Mouse (Mus musculus) cortical plate, adult 2 months (tissue): Measurements from ENCODE around the gene Tpte. TPM values are rescaled to one million over a fixed set of nuclear protein-coding genes. Genes with fewer than 3 reads are reported as not detected.
"Not testable (repeated sequence)": the region's sequence is repeated elsewhere in the genome, so short reads cannot be mapped to it uniquely, and the experiment has no call there.

Source experiments
- H3K27ac ChIP-seq: fragments of 200-500 bp; 2 replicates; pipeline ENCODE4 v1.5.1; 2012; ENCODE audit warnings: low read length, control low read depth, inconsistent platforms; ENCODE audit not compliant: insufficient read depth
- H3K4me1 ChIP-seq: fragments of 200-500 bp; 2 replicates; pipeline ENCODE4 v1.6.1; 2011; ENCODE audit warnings: low read length; ENCODE audit not compliant: control insufficient read depth, insufficient read depth
- H3K4me3 ChIP-seq: fragments of 200-500 bp; 2 replicates; pipeline ENCODE4 v1.5.1; 2011; ENCODE audit warnings: mild to moderate bottlenecking, low read length, control low read depth; ENCODE audit not compliant: insufficient read depth
- CTCF ChIP-seq: fragments of 200-500 bp; IDR thresholded peaks from 2 replicates; pipeline ENCODE4 v1.5.1; 2011; ENCODE audit warnings: mild to moderate bottlenecking, control low read depth, low read length; ENCODE audit not compliant: insufficient read depth; ENCODE audit errors: extremely low read depth
- POLR2A ChIP-seq: fragments of 200-500 bp; IDR thresholded peaks from 2 replicates; pipeline ENCODE4 v1.6.1; 2011; ENCODE audit warnings: mild to moderate bottlenecking, low read length, control low read depth; ENCODE audit not compliant: insufficient read depth; ENCODE audit errors: extremely low read depth
- polyA plus RNA-seq: library from polyadenylated mRNA; depleted of rRNA; stranded (reverse); fragments of >200 nt; gene quantifications from 2 replicates; pipeline ENCODE4 v1.2.3, GENCODE M21; 2012

Tpte gene
- polyA plus RNA-seq, 1 experiment: not detected

GRCm38 (mm10) chr8:22264787-22265186, 18.5 kb upstream of the Tpte start:
- no peak for TF ChIP-seq CTCF
- no peak for TF ChIP-seq POLR2A
- Histone ChIP-seq H3K4me1 (no peaks in the 10 kb centered on the region; the same call in 1 of the 2 replicates), H3K27ac (no peak overlapping the region), H3K4me3 (no peak overlapping the region)

- Histone ChIP-seq H3K4me1 (no peaks in the 10 kb centered on the region; the same call in 1 of the 2 replicates), H3K4me3 (no peak overlapping the region), H3K27ac (no peak overlapping the region)
- TF ChIP-seq CTCF (no peak), POLR2A (no peak)
These were observed 18.0 kb upstream of the Tpte start for GRCm38 (mm10) chr8:22265194-22265593.

GRCm38 (mm10) chr8:22266809-22267208, 16.4 kb upstream of the Tpte start:
- no peak overlapping the region for H3K27ac ChIP-seq
- no peak overlapping the region for H3K4me3 ChIP-seq
- no peaks in the 10 kb centered on the region; the same call in 1 of the 2 replicates for H3K4me1 ChIP-seq
- TF ChIP-seq CTCF (no peak), POLR2A (no peak)

- TF ChIP-seq CTCF (no peak), POLR2A (no peak)
- Histone ChIP-seq H3K27ac (no peak overlapping the region), H3K4me3 (no peak overlapping the region), H3K4me1 (no peaks in the 10 kb centered on the region)
These were observed 10.1 kb upstream of the Tpte start for GRCm38 (mm10) chr8:22273142-22273541.

GRCm38 (mm10) chr8:22274641-22275040, 8.6 kb upstream of the Tpte start:
- TF ChIP-seq POLR2A (no peak), CTCF (no peak)
- H3K4me3 ChIP-seq: no peak overlapping the region
- H3K4me1 ChIP-seq: no peaks in the 10 kb centered on the region
- no peak overlapping the region for H3K27ac ChIP-seq

GRCm38 (mm10) chr8:22302326-22302725, 19.1 kb downstream of the Tpte start:
- Histone ChIP-seq H3K27ac (no peak overlapping the region), H3K4me1 (no peaks in the 10 kb centered on the region), H3K4me3 (no peak overlapping the region)
- TF ChIP-seq CTCF (no peak), POLR2A (no peak)

GRCm38 (mm10) chr8:22302896-22303306, 19.7 kb downstream of the Tpte start:
- no peak overlapping the region for H3K4me3 ChIP-seq
- TF ChIP-seq POLR2A (no peak), CTCF (no peak)
- H3K4me1 ChIP-seq: no peaks in the 10 kb centered on the region
- H3K27ac ChIP-seq: no peak overlapping the region

- H3K27ac ChIP-seq, H3K4me3 ChIP-seq, H3K4me1 ChIP-seq: not testable (repeated sequence)
These were observed 20.8 kb downstream of the Tpte start for GRCm38 (mm10) chr8:22304045-22304444.

GRCm38 (mm10) chr8:22306999-22307398, 23.8 kb downstream of the Tpte start:
- no peak overlapping the region for H3K4me3 ChIP-seq
- no peak overlapping the region for H3K27ac ChIP-seq
- H3K4me1 ChIP-seq: no peaks in the 10 kb centered on the region
- TF ChIP-seq POLR2A: no peak
- no peak for TF ChIP-seq CTCF

GRCm38 (mm10) chr8:22311446-22311845, 28.2 kb downstream of the Tpte start:
- Histone ChIP-seq H3K4me1 (no peaks in the 10 kb centered on the region), H3K4me3 (no peak overlapping the region), H3K27ac (no peak overlapping the region)
- no peak for TF ChIP-seq POLR2A
- no peak for TF ChIP-seq CTCF

GRCm38 (mm10) chr8:22335426-22335825, 52.2 kb downstream of the Tpte start:
- Histone ChIP-seq H3K27ac (no peak overlapping the region), H3K4me3 (no peak overlapping the region), H3K4me1 (no peaks in the 10 kb centered on the region)
- no peak for TF ChIP-seq CTCF
- TF ChIP-seq POLR2A: no peak
